Mouse (Mus musculus) bone marrow macrophage, adult 2 months (primary cell): ENCODE measurements around the gene Klb.

Experiments used
- CTCF ChIP-seq: IDR thresholded peaks from 2 replicates; pipeline ENCODE4 v1.5.1; 2012; ENCODE audit warnings: low read depth, mild to moderate bottlenecking, low read length, moderate library complexity
- POLR2A ChIP-seq: IDR thresholded peaks from 2 replicates; pipeline ENCODE4 v1.6.1; 2012; ENCODE audit warnings: mild to moderate bottlenecking, low read depth, low read length, borderline replicate concordance

- no peak for TF ChIP-seq CTCF
- no peak for TF ChIP-seq POLR2A
These were observed 21.9 kb upstream of the Klb start for GRCm38 (mm10) chr5:65326212-65326611.
